Mouse (Mus musculus) induced T-regulatory cell, adult 2 months (primary cell): ENCODE measurements around the gene Pole4.
"Not testable (repeated sequence)": the region's sequence is repeated elsewhere in the genome, so short reads cannot be mapped to it uniquely, and the experiment has no call there.

ENCODE experiments used
- DNase-seq: peaks from one replicate; pipeline ENCODE4 v3.0.0-alpha.2; 2012; ENCODE audit warnings: low read depth

The Pole4 gene

GRCm38 (mm10) chr6:82714841-82715240 is 9.7 kb upstream of the Pole4 start:
- DNase-seq, result no peak

GRCm38 (mm10) chr6:82714243-82714642 is 9.1 kb upstream of the Pole4 start:
- peak; percentile 84 for DNase-seq

DNA sequence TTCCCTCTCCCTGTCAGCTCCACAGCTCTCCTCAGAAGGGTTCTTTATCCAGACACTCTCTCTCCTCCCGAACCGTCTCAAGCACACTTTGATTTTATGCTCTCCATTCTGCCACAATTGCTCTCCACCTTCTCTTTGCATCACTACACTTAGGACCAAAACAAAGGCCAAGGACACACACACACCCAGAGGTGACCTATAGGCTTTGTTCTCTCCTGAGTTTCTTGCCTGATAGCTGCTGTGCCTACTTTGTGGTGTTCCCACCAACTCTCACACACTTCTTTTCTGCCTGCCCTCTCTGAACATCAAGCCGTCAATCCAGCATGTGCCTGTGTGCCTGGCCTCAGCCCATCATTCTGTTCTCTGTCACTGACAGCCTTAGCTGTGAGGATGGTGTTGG is 2.6 kb upstream of the Pole4 start:
- no peak for DNase-seq

DNA sequence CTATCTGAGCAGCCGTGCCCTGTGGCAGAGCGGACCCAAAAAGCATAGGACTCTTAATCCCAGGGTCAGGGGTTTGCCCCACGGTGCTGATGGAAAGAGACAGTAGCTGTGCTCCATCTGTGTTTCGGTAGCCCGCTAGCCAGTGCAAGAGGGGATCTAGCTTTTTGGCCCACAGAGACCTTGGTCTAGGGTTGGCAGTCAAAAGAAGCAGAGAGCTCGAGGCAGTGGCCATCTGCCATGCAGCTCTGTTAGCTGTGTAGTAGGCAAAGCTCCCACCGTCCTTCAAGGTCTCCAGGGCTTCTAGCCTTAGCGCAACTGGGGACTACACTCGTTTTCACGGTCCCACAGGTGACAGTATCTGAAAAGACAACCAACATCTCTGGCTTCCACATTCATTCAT is 2.1 kb upstream of the Pole4 start:
- no peak for DNase-seq

DNA sequence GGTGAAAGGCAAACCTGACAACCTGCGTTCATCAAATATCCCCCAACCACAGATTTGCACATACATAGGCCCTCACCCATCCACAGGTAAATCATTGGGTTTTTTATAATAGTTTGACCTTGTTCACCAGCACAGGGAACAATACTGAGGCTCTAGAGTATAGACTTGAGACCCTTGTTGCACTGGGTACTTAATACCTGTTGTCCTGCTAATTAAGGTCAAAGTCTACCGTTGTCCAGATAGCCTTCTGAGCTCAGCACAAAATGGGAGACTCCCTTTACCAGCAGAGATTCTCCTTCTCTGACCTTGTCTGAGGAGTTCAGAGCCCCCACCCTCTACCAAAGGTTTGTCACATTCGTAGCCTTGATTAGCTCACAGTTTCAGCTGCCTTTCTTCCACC is 1.5 kb downstream of the Pole4 start:
- DNase-seq, result no peak

- peak; percentile 88 for DNase-seq
Measured at GRCm38 (mm10) chr6:82702593-82703017, 2.6 kb downstream of the Pole4 start.

DNA sequence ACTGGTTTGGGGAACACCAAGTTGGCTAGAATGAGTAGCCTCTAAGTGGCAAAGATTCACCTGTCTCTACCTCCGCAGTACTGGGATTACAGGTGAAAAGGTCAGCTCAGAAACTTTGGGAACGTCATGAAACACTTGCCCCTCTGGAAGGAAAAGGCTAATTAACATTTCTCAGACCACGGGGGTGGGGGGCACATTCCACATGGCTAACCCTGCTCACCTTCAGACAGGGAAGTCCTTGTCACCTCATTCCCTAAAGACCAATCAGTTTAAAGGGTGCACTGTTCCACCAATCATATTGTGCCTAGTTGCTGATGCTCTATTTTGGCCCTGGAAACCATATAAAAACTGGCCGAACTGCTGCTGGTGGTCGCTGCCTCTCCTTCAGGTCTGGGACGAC is 3.9 kb downstream of the Pole4 start:
- DNase-seq, result no peak

GRCm38 (mm10) chr6:82699831-82700230 is 5.3 kb downstream of the Pole4 start:
- no peak for DNase-seq

GRCm38 (mm10) chr6:82696736-82697135 is 8.4 kb downstream of the Pole4 start:
- no peak for DNase-seq

- DNase-seq, result no peak
Measured at GRCm38 (mm10) chr6:82694668-82695067, 10.5 kb downstream of the Pole4 start.

DNA sequence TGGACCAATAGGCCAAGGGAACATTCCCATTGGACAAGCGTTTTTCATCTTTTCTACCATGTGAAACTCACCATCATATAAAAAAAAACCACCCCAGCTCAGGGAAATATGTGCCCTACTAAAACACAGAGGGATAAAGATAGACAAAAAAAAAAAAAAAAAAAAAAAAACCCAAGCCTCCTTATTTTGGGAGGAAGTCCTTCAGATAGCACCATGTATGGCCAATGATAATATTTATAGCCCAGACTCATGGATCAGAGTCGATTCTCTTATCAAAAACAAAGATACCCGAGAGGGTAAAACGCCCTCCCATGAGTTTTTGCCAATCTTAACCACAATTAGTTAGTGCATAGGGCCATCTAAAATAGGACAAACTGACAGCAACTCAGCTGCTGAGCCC is 15.7 kb downstream of the Pole4 start:
- no peak for DNase-seq

DNA sequence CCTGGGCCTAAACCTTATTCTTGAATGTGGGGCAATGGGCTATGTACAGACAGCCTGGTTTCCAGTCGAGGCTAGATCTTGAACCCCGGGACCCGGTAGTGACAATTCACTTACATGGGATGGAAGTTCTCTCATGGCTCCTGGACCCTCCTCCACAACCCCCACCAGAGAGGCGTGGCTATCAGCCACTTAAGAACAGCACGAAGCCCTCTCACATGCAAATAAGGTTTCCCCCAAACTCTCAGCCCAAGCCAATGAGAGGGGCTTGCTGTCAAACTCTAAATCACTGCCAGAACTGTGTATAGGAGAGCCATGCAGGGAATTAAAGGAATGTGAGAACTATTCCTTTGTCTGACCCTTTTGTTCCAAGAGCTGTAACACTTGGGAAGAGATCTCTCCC is 16.6 kb downstream of the Pole4 start:
- DNase-seq, result not testable (repeated sequence)

- no peak for DNase-seq
Measured at GRCm38 (mm10) chr6:82684136-82684535, 21.0 kb downstream of the Pole4 start.

- DNase-seq, result not testable (repeated sequence)
Measured at GRCm38 (mm10) chr6:82679286-82679685, 25.9 kb downstream of the Pole4 start.

DNA sequence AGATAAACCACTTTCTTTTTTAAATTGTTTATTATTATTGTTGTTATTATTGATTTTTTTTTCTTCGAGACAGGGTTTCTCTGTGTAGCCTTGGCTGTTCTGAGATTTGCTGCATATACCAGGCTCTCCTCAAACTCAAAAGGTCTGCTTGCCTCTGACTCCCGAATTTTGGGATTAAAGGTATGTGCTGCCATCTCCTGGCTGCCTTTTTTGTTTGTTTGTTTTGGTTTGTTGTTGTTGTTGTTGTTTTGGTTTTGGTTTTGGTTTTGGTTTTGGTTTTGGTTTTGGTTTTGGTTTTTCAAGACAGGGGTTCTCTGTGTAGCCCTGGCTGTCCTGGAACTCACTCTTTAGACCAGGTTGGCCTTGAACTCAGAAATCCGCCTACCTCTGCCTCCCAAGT is 27.5 kb downstream of the Pole4 start:
- DNase-seq, result peak; percentile 21

DNA sequence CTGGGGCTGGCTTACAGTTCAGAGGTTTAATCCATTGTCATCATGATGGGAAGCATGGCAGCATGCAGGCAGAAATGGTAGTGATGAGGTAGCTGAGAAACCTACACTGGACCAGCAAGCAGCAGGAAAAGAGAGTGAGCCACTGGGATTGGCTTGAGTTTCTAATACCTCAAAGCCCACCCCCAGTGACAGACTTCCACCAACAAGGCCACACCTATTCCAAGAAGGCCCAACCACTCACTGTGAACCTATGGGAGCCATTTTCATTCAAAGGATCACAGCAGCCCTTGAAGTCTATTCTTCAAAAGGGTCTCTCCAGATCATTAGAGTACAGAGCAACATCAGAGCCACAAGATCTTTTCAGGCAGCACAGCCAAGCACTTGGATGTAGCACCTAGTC is 38.7 kb downstream of the Pole4 start:
- no peak for DNase-seq

DNA sequence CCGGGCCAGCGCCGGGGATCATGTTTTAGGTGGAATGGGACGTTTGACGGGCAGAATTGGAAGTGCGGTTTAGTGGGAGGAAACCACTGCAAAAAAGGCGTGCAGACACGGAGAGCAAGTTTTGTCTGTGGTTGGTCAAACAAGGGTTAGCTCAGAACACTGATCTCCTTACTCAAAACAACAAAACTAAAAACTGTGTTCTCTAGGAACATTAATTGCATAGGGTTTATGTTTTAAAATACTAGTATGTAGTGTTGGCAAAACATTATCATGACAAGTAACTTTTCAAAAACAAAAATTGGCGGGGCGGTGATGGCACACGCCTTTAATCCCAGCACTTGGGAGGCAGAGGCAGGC is 52.0 kb downstream of the Pole4 start:
- no peak for DNase-seq

GRCm38 (mm10) chr6:82652521-82653168 is 52.5 kb downstream of the Pole4 start:
- peak; percentile 97 for DNase-seq

DNA sequence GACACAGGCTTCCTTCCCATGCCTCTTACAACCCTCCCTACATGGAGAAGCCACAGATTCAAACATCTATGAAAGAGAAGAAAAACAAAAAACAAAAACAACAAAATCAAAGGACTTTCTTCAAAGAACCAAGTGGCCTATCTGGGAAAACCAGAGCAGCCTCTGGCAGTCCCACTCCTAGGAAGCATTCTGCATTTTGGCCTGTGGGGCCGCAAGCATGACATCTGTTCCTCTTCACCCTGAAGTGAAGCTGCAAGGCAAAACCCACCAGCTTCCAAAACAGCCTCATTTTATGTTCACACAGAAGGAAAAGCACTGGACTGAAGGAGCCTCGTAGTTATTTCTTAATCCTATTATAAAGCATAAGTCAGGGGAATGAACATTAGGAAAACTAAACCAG is 56.1 kb downstream of the Pole4 start:
- no peak for DNase-seq

GRCm38 (mm10) chr6:82647940-82648655 is 57.1 kb downstream of the Pole4 start:
- DNase-seq, result peak; percentile 45

GRCm38 (mm10) chr6:82647001-82647400 is 58.2 kb downstream of the Pole4 start:
- DNase-seq, result no peak

DNA sequence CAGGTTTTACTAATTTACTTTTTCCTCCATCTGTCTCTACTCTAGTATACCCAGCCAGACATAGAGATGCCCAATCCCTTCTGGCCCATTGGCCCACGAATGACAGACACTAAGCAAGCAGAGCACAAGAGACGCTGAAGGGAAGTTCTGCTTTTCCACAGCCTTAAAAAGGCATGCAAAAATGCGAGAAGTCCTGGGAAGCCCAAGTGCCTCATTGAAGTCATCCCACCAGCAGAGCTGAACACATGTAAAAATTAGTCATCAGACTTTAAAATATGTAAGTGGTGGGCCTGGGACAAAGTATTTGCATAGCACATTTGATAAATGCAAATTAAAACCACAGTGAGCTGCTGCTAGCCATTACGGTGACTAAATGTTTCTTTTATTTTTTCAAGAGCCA is 65.1 kb downstream of the Pole4 start:
- DNase-seq, result no peak

DNA sequence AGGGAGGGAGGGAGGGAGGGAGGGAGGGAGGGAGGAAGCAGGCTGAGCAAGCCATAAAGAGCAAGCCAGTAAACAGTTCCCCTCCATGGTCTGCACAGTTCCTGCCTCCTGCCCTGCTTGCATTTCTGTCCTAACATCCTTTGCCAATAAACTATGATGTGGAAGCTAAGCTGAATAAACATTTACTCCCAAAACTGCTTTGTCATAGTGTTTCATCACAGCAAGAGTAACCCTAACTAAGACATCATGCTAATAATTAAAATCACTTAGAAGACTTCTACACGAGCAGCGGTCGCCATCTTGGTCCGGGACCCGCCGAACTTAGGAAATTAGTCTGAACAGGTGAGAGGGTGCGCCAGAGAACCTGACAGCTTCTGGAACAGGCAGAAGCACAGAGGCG is 79.8 kb downstream of the Pole4 start:
- not testable (repeated sequence) for DNase-seq

DNA sequence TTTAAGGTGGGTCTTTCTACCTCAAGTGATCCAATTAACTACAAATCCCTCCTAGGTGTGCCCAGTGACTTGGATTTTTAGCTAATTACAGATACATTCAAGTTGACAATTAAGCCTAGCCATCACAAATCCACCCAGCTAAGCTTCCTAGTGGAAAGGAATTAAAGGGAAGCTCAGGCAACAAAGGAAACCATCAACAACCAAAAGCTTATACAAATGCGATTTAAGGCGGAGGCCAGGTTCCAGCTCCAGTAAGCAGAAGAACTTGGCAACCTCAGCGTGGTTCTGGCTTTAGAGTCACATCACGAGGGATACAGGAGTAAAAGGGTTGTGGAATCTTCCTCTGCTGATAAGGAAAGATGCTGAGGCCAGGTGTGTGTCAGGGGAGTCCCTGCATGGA is 92.0 kb downstream of the Pole4 start:
- DNase-seq, result no peak
